Mouse (Mus musculus) stomach, postnatal 0 days (tissue): ENCODE results near the gene Cttnbp2.

ENCODE experiments used
- CTCF ChIP-seq: IDR thresholded peaks from 2 replicates; pipeline ENCODE4 v1.5.1; 2016; ENCODE audit warnings: antibody characterized with exemption, low read depth, mild to moderate bottlenecking, moderate library complexity
- EP300 ChIP-seq: optimal IDR thresholded peaks from 2 replicates; pipeline ENCODE3; 2016; ENCODE audit warnings: antibody characterized with exemption

DNA sequence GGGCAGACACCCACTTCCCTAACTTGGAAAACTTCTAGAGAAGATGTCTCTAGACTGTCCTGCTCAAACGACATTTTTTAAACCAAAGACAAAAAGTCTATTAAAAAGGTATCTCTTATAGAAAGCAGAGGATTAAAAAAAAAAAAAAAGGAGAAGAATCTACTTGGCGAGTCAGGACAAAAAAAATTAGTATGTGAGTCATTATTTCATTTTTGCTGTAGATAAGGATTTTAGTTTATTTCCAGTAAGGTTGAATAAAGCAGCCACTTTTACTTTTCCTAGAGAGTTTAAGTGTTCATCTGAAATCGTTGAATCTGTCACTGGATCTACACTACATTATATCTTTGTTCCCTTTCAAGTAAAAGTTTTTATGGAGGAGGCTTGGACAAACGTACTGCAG is 139.9 kb downstream of the Cttnbp2 start:
- TF ChIP-seq CTCF, result no peak
- TF ChIP-seq EP300, result no peak
